Mouse (Mus musculus) mammary gland, adult 2 months (tissue): Measurements from ENCODE around the gene Zdhhc4. TPM values are rescaled to one million over a fixed set of nuclear protein-coding genes. Genes with fewer than 3 reads are reported as not detected.

Experiments used
- polyA plus RNA-seq: library from polyadenylated mRNA; depleted of rRNA; stranded (reverse); fragments of >200 nt; gene quantifications from 2 replicates; pipeline ENCODE4 v1.2.3, GENCODE M21; 2012; ENCODE audit warnings: low replicate concordance; rRNA removed

The Zdhhc4 gene
- polyA plus RNA-seq: 83.0 and 117 TPM in 2 replicates

DNA sequence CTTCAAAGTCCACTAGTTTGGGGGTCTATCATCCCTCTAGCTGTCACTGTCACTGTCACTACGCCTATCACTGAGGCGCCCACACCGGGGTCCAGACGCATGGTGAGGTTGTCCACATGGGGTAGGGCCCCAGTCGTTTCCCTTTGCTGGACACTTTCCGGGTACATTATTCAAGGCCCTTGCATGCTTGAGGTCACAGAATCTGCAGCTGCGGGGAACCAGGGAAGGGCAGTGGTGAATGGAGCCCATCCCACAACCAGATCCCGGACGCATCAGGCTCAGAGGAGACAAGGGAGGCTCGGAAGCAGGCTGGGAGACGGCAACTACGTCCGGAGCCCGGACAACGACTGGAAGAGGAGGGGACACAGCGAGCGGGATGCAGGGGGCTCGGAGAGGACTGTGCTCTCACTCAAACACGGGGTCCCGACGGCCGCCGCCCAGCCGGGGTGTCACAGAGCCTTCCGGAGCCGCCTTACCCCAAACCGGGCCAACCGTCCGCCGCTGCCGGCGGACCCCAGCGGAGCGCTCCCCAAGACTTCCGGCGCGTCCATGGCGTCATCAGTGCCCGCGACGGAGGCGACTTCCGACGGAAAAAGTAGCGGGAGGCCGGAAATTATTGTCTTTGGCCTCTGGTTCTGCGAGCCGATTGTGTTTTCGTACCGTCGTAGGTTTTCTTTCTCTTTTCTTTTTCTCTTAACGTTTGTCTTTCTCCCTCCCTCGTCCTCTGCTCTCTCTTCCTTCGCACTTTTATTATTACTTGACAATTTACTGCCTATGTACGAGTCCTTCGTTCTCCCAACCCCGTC is at the start of gene Zdhhc4:
Gene Zdhhc4, minus strand, starts transcription at position 567 of the 806 bp plus-strand sequence.

DNA sequence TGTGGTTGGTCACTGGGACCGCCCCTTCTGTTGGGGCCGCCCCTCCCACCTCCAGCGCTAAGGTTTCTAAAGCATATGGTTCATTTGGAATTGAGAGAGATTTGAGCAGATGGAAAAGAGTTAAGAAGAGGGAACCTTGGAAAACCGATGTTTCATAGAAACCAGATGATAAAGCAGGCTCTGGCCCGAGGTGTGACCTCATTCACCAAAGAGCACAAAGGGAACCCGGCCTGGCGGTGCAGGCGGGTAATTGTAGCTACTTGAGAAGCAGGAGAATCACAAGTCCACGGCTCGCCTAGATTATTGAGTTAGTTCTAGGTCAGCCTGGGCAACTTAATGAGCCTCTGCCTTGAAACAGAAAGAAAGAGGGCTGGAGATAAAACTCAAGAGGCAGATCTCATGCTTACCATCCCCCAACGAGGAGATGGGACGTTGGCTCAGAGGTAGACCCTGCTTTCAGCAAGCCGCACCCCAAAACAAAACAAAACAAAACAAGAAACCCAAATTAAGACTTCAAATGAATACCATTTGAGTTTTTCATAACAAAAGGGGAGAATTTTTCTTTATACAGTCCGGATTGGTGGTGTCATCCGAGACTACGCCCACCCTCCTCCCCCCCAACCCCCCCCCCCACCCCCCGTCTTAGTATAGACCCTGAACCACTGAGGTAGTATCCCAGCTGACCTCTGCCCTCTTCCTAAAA is 27.8 kb upstream of the Zdhhc4 start, which contains the start of gene Grid2ip:
Gene Grid2ip, plus strand, starts transcription at position 653 of the 703 bp plus-strand sequence.

DNA sequence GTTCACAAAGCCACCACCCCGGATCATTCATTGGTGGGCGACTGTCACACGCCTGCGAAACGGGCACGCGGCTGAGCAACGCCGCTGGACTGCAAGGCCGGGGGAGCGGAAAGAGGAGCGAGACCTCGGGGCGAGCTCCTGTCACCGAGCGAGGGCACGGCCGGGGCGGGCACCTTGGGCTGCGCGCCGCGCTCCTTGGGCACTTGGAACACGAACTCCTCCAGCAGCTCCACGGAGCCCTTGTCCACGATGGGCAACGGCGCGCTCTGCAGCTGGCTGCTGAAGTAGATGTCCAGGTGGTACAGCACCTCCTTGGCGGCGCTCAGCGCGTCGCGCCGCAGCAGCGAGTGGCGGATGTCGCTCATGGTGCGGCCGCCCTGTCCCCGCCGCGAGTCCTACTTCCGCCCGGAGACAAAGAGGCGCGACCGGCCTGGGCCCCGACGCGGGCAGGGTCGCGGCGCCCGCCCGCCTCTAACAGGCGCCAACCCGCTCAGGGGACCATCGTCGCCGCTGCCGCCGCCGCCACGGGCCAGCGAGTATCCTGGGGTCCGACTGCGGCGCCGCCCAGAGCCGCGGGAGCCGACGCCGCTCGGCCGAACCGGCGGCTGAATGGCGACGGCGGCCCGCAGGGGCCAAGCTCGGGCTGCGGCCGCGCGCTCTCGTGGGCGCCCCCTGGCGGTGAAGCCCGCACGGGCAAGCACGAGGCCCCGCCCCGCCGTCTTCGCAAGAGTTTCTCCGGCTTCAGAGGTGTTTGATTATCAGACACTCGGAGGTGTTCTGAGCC is 14.1 kb downstream of the Zdhhc4 start, which contains the start of gene E130309D02Rik:
Gene E130309D02Rik, minus strand, starts transcription at position 631 of the 784 bp plus-strand sequence.

DNA sequence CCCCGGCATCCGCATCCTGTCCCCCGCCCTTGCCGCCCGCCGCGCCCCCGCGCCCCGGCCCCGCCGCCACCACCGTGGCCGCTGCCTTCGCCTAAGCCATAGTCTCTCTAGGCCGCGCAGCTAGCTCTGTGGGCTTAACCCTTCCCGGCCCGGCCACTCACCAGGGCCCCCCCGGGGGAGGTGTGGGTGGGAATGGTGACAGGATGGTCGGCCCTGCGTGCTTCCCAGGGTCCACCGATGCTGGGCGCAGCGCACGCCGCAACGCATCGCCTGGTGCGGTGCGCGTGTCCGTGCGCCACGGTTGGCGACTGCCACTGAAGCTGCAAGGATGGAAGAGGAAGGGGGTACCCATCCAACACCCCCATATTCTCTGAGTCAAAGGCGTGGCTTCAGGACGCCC is 35.7 kb downstream of the Zdhhc4 start, which contains the start of gene Zfp853:
Gene Zfp853, minus strand, starts transcription at position 220 of the 400 bp plus-strand sequence.

DNA sequence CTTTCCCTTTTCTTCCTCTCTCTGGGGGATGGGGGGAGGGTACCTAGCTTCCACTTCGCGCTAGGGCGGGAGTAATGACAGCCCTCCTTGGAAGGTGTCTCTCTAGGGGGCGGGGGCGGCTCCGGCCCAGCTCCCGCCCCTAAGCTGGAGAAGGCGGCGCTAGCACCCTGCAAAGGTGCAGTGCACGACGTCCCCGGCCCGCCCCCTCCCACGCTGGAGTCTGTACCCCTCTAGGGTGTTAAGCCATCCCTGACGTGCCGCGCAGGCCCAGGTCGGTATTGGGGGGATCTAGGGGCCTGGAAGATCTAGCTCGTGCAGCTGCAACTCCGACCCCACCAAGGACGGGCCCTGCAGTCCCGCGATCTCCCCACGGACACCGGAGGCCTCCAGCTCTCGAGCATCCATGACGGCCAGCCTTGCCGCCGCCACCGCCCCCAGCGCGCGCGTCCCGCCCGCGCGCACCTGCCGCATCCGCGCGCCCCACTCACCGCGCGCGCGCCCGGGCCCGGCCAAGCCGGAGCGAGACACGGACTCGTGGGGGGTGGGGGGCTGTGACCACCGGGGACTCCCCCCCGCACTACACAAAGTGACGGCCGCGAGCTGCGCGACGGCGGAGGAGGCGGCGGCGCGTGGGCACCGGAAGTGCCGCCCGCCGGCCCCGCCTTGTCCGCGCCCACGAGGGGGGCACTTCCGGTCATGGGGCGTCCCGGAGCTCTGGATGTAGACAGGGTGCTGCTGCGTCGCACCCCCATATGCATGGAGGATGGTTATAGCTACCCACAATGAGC is 59.5 kb downstream of the Zdhhc4 start, which contains the start of gene Zfp316:
Gene Zfp316, minus strand, starts transcription at position 660 of the 788 bp plus-strand sequence.

Other genes starting within 250 kb of the Zdhhc4 start
- gene Rnf216, start 216.3 kb downstream of the Zdhhc4 start, polyA plus RNA-seq: 27.8 and 30.0 TPM in 2 replicates
- gene Olfr718-ps1, start 181.7 kb downstream of the Zdhhc4 start, polyA plus RNA-seq: not detected in 2 replicates
- gene Rbak, start 148.5 kb downstream of the Zdhhc4 start, polyA plus RNA-seq: 2.6 and 4.5 TPM in 2 replicates
- not detected in 2 replicates for gene Spdye4b, start 148.2 kb downstream of the Zdhhc4 start, polyA plus RNA-seq
- not detected in 2 replicates for gene Spdye4a, start 102.4 kb downstream of the Zdhhc4 start, polyA plus RNA-seq
- gene Zfp12, start 94.1 kb downstream of the Zdhhc4 start, polyA plus RNA-seq: 11.6 and 13.9 TPM in 2 replicates
- 5.4 and 18.9 TPM in 2 replicates for gene Zfp316, start 59.2 kb downstream of the Zdhhc4 start, polyA plus RNA-seq
- gene Zfp853, start 35.6 kb downstream of the Zdhhc4 start, polyA plus RNA-seq: 2.3 and 3.1 TPM in 2 replicates
- 17.0 and 36.2 TPM in 2 replicates for gene E130309D02Rik, start 13.9 kb downstream of the Zdhhc4 start, polyA plus RNA-seq
- gene Grid2ip, start 28.1 kb upstream of the Zdhhc4 start, polyA plus RNA-seq: 0.04 and 0.27 TPM in 2 replicates
- 126 and 128 TPM in 2 replicates for gene Kdelr2, start 74.6 kb upstream of the Zdhhc4 start, polyA plus RNA-seq
- gene Daglb, start 135.3 kb upstream of the Zdhhc4 start, polyA plus RNA-seq: 28.7 and 34.3 TPM in 2 replicates
- gene Rac1, start 198.8 kb upstream of the Zdhhc4 start, polyA plus RNA-seq: 154 and 377 TPM in 2 replicates